Mouse (Mus musculus) urinary bladder, postnatal 36 days (tissue): ENCODE measurements at regions not wholly inside any gene's neighbourhood (a gene's known extent, or its start where the extent isn't known, plus 50 kb on each side); places are given as distances from the start of the nearest gene placed in this dataset.

Experiments
- DNase-seq, 2 experiments: peaks; one replicate each; pipeline ENCODE4 v3.0.0; 2022; ENCODE audit warnings: low spot score in 2 of 2, mixed read lengths in 1 of 2

GRCm38 (mm10) chr9:30021981-30022380 lies 59.0 kb upstream of the Ntm start:
- no peak for DNase-seq

GRCm38 (mm10) chr9:30025275-30025674 lies 62.3 kb upstream of the Ntm start:
- no peak for DNase-seq

- DNase-seq, result no peak
These were observed 64.0 kb upstream of the Ntm start for GRCm38 (mm10) chr9:30026939-30027338.

GRCm38 (mm10) chr9:30040396-30040795 lies 77.5 kb upstream of the Ntm start:
- no peak for DNase-seq

- no peak for DNase-seq
These were observed 101.6 kb upstream of the Ntm start for GRCm38 (mm10) chr9:30064551-30064950.

- DNase-seq, result no peak
These were observed 105.0 kb upstream of the Ntm start for GRCm38 (mm10) chr9:30067980-30068379.

GRCm38 (mm10) chr9:30075233-30075632 lies 112.3 kb upstream of the Ntm start:
- no peak for DNase-seq

GRCm38 (mm10) chr9:30076006-30076405 lies 113.1 kb upstream of the Ntm start:
- DNase-seq, result no peak

- no peak for DNase-seq
These were observed 113.5 kb upstream of the Ntm start for GRCm38 (mm10) chr9:30076482-30076881.

- DNase-seq, result no peak
These were observed 139.0 kb upstream of the Ntm start for GRCm38 (mm10) chr9:30101942-30102341.

GRCm38 (mm10) chr9:30122371-30122770 lies 159.4 kb upstream of the Ntm start:
- no peak for DNase-seq

- DNase-seq, result no peak
These were observed 166.2 kb upstream of the Ntm start for GRCm38 (mm10) chr9:30129151-30129550.

- no peak for DNase-seq
These were observed 168.7 kb upstream of the Ntm start for GRCm38 (mm10) chr9:30131626-30132025.

GRCm38 (mm10) chr9:30134303-30134702 lies 171.4 kb upstream of the Ntm start:
- DNase-seq, result no peak

- DNase-seq, result peak; percentile 61 to 82
These were observed 174.8 kb upstream of the Ntm start for GRCm38 (mm10) chr9:30137611-30138287.

- peak; percentile 39 to 77 for DNase-seq
These were observed 177.2 kb upstream of the Ntm start for GRCm38 (mm10) chr9:30140188-30140587.

- no peak for DNase-seq
These were observed 178.2 kb upstream of the Ntm start for GRCm38 (mm10) chr9:30141186-30141585.

GRCm38 (mm10) chr9:30142806-30143458 lies 180.0 kb upstream of the Ntm start:
- no peak for DNase-seq

- no peak for DNase-seq
These were observed 186.8 kb upstream of the Ntm start for GRCm38 (mm10) chr9:30149481-30150468.

GRCm38 (mm10) chr9:30151173-30151572 lies 188.2 kb upstream of the Ntm start:
- no peak for DNase-seq

GRCm38 (mm10) chr9:30166235-30166752 lies 203.4 kb upstream of the Ntm start:
- DNase-seq, result no peak

GRCm38 (mm10) chr9:30167223-30167622 lies 204.3 kb upstream of the Ntm start:
- no peak for DNase-seq
